Mouse (Mus musculus) neural tube, embryonic 14.5 days (tissue): ENCODE measurements around the gene Pax3. TPM values are rescaled to one million over a fixed set of nuclear protein-coding genes. Genes with fewer than 3 reads are reported as not detected.

Experiments used
- polyA plus RNA-seq: library from polyadenylated mRNA; unstranded; fragments of >200 nt; fragmentation: Nextera tagmentation; extraction: Ambion mirVana; gene quantifications from 2 replicates; pipeline ENCODE4 v1.2.1, GENCODE M21; 2014

Gene Pax3
- polyA plus RNA-seq, 1 experiment from 2014 or later = 4.6 TPM

Other genes with a start within 250 kb of the Pax3 start
- 1.6 and 2.6 TPM in 2 replicates for gene Sgpp2, start 113.2 kb upstream of the Pax3 start, polyA plus RNA-seq